Mouse (Mus musculus): Measurements from ENCODE around the gene Sorbs1.

DNA sequence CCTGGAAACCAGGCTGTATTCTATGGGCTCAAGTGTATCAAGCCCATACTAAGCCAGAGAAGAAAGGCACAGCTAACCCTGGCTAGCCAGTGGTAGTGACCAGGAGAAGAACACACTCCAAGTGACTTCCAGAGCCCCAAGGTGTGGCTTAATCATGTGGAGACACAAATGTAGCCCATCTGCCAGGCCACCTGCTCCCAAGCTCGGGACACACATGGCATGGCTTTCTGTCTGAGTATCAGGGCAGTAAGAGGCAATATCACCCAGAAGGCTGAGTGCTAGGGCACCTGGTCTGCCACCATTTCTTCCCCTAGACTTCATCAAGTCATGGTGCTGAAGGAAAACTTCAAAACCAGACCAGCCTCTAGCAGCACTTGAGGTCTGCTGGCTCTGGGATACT lies 219.3 kb downstream of the Sorbs1 start:
- TF ChIP-seq POLR2A (IDR thresholded peaks at IDR 0.05; ENCODE audit: low read depth, low read length) (no peak), CTCF (IDR thresholded peaks at IDR 0.05; ENCODE audit: extremely low read depth, insufficient read length, insufficient replicate concordance, low read depth, low read length) (no peak)
